Mouse (Mus musculus) left cerebral cortex, adult 2 months (tissue): ENCODE data around the gene Txnrd3. TPM values are rescaled to one million over a fixed set of nuclear protein-coding genes. Genes with fewer than 3 reads are reported as not detected.

Source experiments
- DNase-seq, 2 experiments: peaks; one replicate each; pipeline ENCODE4 v3.0.0; 2021 to 2022; ENCODE audit warnings: low spot score in 2 of 2, mixed read lengths in 1 of 2; ENCODE audit errors: extremely low spot score in 1 of 2
- H3K27ac ChIP-seq: fragments of 200-600 bp; 2 replicates; pipeline ENCODE4 v1.8.1; 2022
- H3K4me3 ChIP-seq: fragments of 200-600 bp; 2 replicates; pipeline ENCODE4 v1.8.1; 2022
- CTCF ChIP-seq: fragments of 200-600 bp; IDR thresholded peaks from 2 replicates; pipeline ENCODE4 v1.8.1; 2022; ENCODE audit warnings: antibody characterized with exemption, mild to moderate bottlenecking, moderate library complexity
- intact Hi-C: fragments of 180-260 bp; cut with DNase I; formaldehyde crosslinking; loops from one replicate; pipeline ENCODE4 v1.15.1; 2025
- total RNA-seq, 2 experiments: library from RNA; stranded (reverse); gene quantifications; 2 replicates each; pipeline ENCODE4 v1.2.3; 2021

Gene Txnrd3
- total RNA-seq, 2 experiments from 2014 or later: 3.6 to 4.4 TPM

- DNase-seq: no peak
- TF ChIP-seq CTCF: no peak
- intact Hi-C loops: no loop called here
- Histone ChIP-seq H3K27ac (no peak overlapping the region), H3K4me3 (no peak overlapping the region)
Observed at GRCm38 (mm10) chr6:89658931-89659330, 15.1 kb downstream of the Txnrd3 start.

- H3K4me3 ChIP-seq: no peak overlapping the region
- peak; percentile 82 for TF ChIP-seq CTCF
- intact Hi-C loops: no loop called here
- no peak for DNase-seq
- no peak overlapping the region for H3K27ac ChIP-seq
Observed at GRCm38 (mm10) chr6:89659692-89660423, 16.1 kb downstream of the Txnrd3 start.

- intact Hi-C loops: no loop called here
- DNase-seq: no peak
- TF ChIP-seq CTCF: no peak
- Histone ChIP-seq H3K27ac (no peak overlapping the region), H3K4me3 (no peak overlapping the region)
Observed at GRCm38 (mm10) chr6:89660490-89660889, 16.7 kb downstream of the Txnrd3 start.

GRCm38 (mm10) chr6:89662521-89662920 is 18.7 kb downstream of the Txnrd3 start:
- Histone ChIP-seq H3K27ac (no peak overlapping the region), H3K4me3 (no peak overlapping the region)
- intact Hi-C loops: no loop called here
- DNase-seq: no peak
- TF ChIP-seq CTCF: no peak

GRCm38 (mm10) chr6:89665155-89665554 is 21.4 kb downstream of the Txnrd3 start:
- no peak for TF ChIP-seq CTCF
- intact Hi-C loops: no loop called here
- Histone ChIP-seq H3K4me3 (no peak overlapping the region), H3K27ac (no peak overlapping the region)
- DNase-seq: peak in 1 of 2 experiments; percentile 0

GRCm38 (mm10) chr6:89665667-89666066 is 21.9 kb downstream of the Txnrd3 start:
- H3K4me3 ChIP-seq: no peak overlapping the region
- TF ChIP-seq CTCF: no peak
- H3K27ac ChIP-seq: no peak overlapping the region
- peak in 1 of 2 experiments; percentile 8 for DNase-seq
- intact Hi-C loops: no loop called here

- intact Hi-C loops: no loop called here
- no peak for TF ChIP-seq CTCF
- no peak for DNase-seq
- Histone ChIP-seq H3K4me3 (no peak overlapping the region), H3K27ac (no peak overlapping the region)
Observed at GRCm38 (mm10) chr6:89666976-89667375, 23.2 kb downstream of the Txnrd3 start.

GRCm38 (mm10) chr6:89669556-89669955 is 25.8 kb downstream of the Txnrd3 start:
- intact Hi-C loops: no loop called here
- Histone ChIP-seq H3K27ac (no peak overlapping the region), H3K4me3 (no peak overlapping the region)
- no peak for TF ChIP-seq CTCF
- peak in 1 of 2 experiments; percentile 5 for DNase-seq

- Histone ChIP-seq H3K4me3 (no peak overlapping the region), H3K27ac (no peak overlapping the region)
- intact Hi-C loops: loop anchor here (10.0 kb wide), 2 partner anchors 753 to 863 kb away; partner anchors contain the start of gene Cfap100
- TF ChIP-seq CTCF: no peak
- peak in 1 of 2 experiments; percentile 10 for DNase-seq
Observed at GRCm38 (mm10) chr6:89671431-89671830, 27.6 kb downstream of the Txnrd3 start.

GRCm38 (mm10) chr6:89672641-89673040 is 28.9 kb downstream of the Txnrd3 start:
- TF ChIP-seq CTCF: no peak
- Histone ChIP-seq H3K4me3 (no peak overlapping the region), H3K27ac (no peak overlapping the region)
- intact Hi-C loops: loop anchor here (10.0 kb wide), 2 partner anchors 752 to 862 kb away; partner anchors contain the start of gene Cfap100
- no peak for DNase-seq

- no peak overlapping the region for H3K27ac ChIP-seq
- intact Hi-C loops: loop anchor here (10.0 kb wide), 2 partner anchors 752 to 862 kb away; partner anchors contain the start of gene Cfap100
Observed at GRCm38 (mm10) chr6:89673135-89673780, 29.5 kb downstream of the Txnrd3 start.

GRCm38 (mm10) chr6:89678522-89678921 is 34.7 kb downstream of the Txnrd3 start:
- Histone ChIP-seq H3K4me3 (no peak overlapping the region), H3K27ac (no peak overlapping the region)
- intact Hi-C loops: loop anchor here (10.0 kb wide), 2 partner anchors 746 to 856 kb away; partner anchors contain the start of gene Cfap100
- no peak for TF ChIP-seq CTCF
- no peak for DNase-seq

More at GRCm38 (mm10) chr6:89673135-89673780, 29.5 kb downstream of the Txnrd3 start:
- DNase-seq: no peak
- no peak overlapping the region for H3K4me3 ChIP-seq
- TF ChIP-seq CTCF: no peak
